Mouse (Mus musculus) erythroblast, embryonic 14.5 days (primary cell): ENCODE measurements around the gene Hddc3.

Source experiments
- GATA1 ChIP-seq: IDR thresholded peaks from 2 replicates; pipeline ENCODE4 v1.6.1; 2012; ENCODE audit warnings: low read length, inconsistent platforms, mixed read lengths
- TAL1 ChIP-seq: IDR thresholded peaks from 3 replicates; pipeline ENCODE4 v1.6.1; 2012; ENCODE audit warnings: low read length, inconsistent platforms, mixed read lengths

GRCm38 (mm10) chr7:80352920-80353319, 10.0 kb downstream of the Hddc3 start:
- no peak for TF ChIP-seq TAL1
- no peak for TF ChIP-seq GATA1
